Mouse (Mus musculus) frontal cortex, adult 2 months (tissue): ENCODE results near the gene Spert. TPM values are rescaled to one million over a fixed set of nuclear protein-coding genes. Genes with fewer than 3 reads are reported as not detected.

Source experiments
- polyA plus RNA-seq: library from polyadenylated mRNA; depleted of rRNA; stranded (reverse); fragments of >200 nt; gene quantifications from 2 replicates; pipeline ENCODE4 v1.2.3, GENCODE M21; 2012; rRNA removed

Gene Spert
- polyA plus RNA-seq, 1 experiment = not detected

Other genes with a start within 250 kb of the Spert start
- gene Siah3, start 137.1 kb downstream of the Spert start, polyA plus RNA-seq = 4.5 and 4.9 TPM in 2 replicates
- not detected in 2 replicates for gene Erich6b, start 49.1 kb upstream of the Spert start, polyA plus RNA-seq
- 22.5 and 24.9 TPM in 2 replicates for gene Cog3, start 161.4 kb upstream of the Spert start, polyA plus RNA-seq
- 7.3 and 8.1 TPM in 2 replicates for gene Slc25a30, start 193.9 kb upstream of the Spert start, polyA plus RNA-seq